Mouse (Mus musculus) CH12.LX (cell line): ENCODE measurements around the gene Smg9. TPM values are rescaled to one million over a fixed set of nuclear protein-coding genes. Genes with fewer than 3 reads are reported as not detected.
A peak's percentile ranks its signal among the peaks of the same experiment; 100 is the strongest.

ENCODE experiments used
- DNase-seq: peaks from one replicate; pipeline ENCODE4 v3.0.0-alpha.2; 2013; ENCODE audit errors: extremely low read depth
- H3K27ac ChIP-seq: 2 replicates; pipeline ENCODE4 v1.5.1; 2012; ENCODE audit warnings: low read depth, mild to moderate bottlenecking, control low read depth, moderate library complexity; ENCODE audit not compliant: insufficient read depth
- H3K27me3 ChIP-seq: replicated peaks from 2 replicates; pipeline ENCODE3; 2012; ENCODE audit warnings: inconsistent platforms
- H3K36me3 ChIP-seq, 2 experiments: replicated peaks in 1 of 2; 2 replicates each; pipeline versions ENCODE3 to v1.6.1; 2012; ENCODE audit warnings: inconsistent platforms in 1 of 2, low read length in 1 of 2, mild to moderate bottlenecking in 1 of 2, mixed read lengths in 1 of 2, moderate library complexity in 1 of 2; ENCODE audit not compliant: control insufficient read depth in 1 of 2, insufficient read depth in 1 of 2
- H3K4me1 ChIP-seq, 2 experiments: 2 replicates each; pipeline ENCODE4 v1.6.1; 2012; ENCODE audit warnings: inconsistent platforms in 1 of 2, moderate library complexity in 1 of 2; ENCODE audit not compliant: insufficient read depth in 2 of 2, control insufficient read depth in 1 of 2
- H3K4me2 ChIP-seq: 2 replicates; pipeline ENCODE4 v1.6.1; 2012; ENCODE audit warnings: low read depth, mild to moderate bottlenecking, control low read depth; ENCODE audit not compliant: poor library complexity, insufficient read depth, severe bottlenecking
- H3K4me3 ChIP-seq, 3 experiments: fragments of 150-350 bp in 1 of 3; sonication (generic) in 1 of 3; replicated peaks in 1 of 3; 2 replicates each; pipeline versions ENCODE3 to v1.5.1; 2011 to 2012; ENCODE audit warnings: low read depth in 2 of 3, low read length in 2 of 3, mild to moderate bottlenecking in 2 of 3, moderate library complexity in 2 of 3, control low read depth in 1 of 3, improper control_type of control experiment in 1 of 3, inconsistent platforms in 1 of 3, mixed read lengths in 1 of 3; ENCODE audit not compliant: poor library complexity in 1 of 3
- H3K79me2 ChIP-seq: replicated peaks from 2 replicates; pipeline ENCODE4 v1.6.1; 2012; ENCODE audit warnings: mild to moderate bottlenecking, moderate library complexity; ENCODE audit not compliant: control insufficient read depth, poor library complexity, insufficient read depth, severe bottlenecking; ENCODE audit errors: extremely low read depth
- H3K9ac ChIP-seq: 2 replicates; pipeline ENCODE4 v1.6.1; 2012; ENCODE audit warnings: low read depth, mild to moderate bottlenecking, control low read depth, moderate library complexity; ENCODE audit not compliant: insufficient read depth
- H3K9me3 ChIP-seq: replicated peaks from 2 replicates; pipeline ENCODE3; 2012; ENCODE audit warnings: low read length, inconsistent platforms, mixed read lengths
- BHLHE40 ChIP-seq: IDR thresholded peaks from 2 replicates; pipeline ENCODE4 v1.6.1; 2011; ENCODE audit warnings: mild to moderate bottlenecking, low read depth, low read length, improper control_type of control experiment
- CTCF ChIP-seq, 2 experiments: IDR thresholded peaks in 1 of 2; conservative IDR thresholded peaks in 1 of 2; 2 replicates each; pipeline ENCODE4 v1.5.1; 2011 to 2012; ENCODE audit warnings: low read depth in 2 of 2, low read length in 2 of 2, improper control_type of control experiment in 1 of 2, inconsistent platforms in 1 of 2, mild to moderate bottlenecking in 1 of 2, moderate library complexity in 1 of 2
- ELF1 ChIP-seq: IDR thresholded peaks from 2 replicates; pipeline ENCODE4 v1.6.1; 2014; ENCODE audit warnings: low read depth, mild to moderate bottlenecking, inconsistent platforms, low read length, improper control_type of control experiment
- GABPA ChIP-seq: IDR thresholded peaks from 2 replicates; pipeline ENCODE4 v1.6.1; 2012; ENCODE audit warnings: low read depth, low read length, improper control_type of control experiment, inconsistent platforms; ENCODE audit not compliant: insufficient replicate concordance
- HCFC1 ChIP-seq: IDR thresholded peaks from 2 replicates; pipeline ENCODE4 v1.6.1; 2012; ENCODE audit warnings: low read depth, mild to moderate bottlenecking, inconsistent platforms, low read length, improper control_type of control experiment
- IRF4 ChIP-seq: IDR thresholded peaks from 2 replicates; pipeline ENCODE4 v1.6.1; 2014; ENCODE audit warnings: low read depth, mild to moderate bottlenecking, inconsistent platforms, low read length, improper control_type of control experiment
- JUN ChIP-seq: IDR thresholded peaks from 2 replicates; pipeline ENCODE4 v1.6.1; 2011; ENCODE audit warnings: low read depth, mild to moderate bottlenecking, low read length, improper control_type of control experiment, moderate library complexity; ENCODE audit not compliant: insufficient read depth
- KAT2A ChIP-seq: IDR thresholded peaks from 2 replicates; pipeline ENCODE4 v1.6.1; 2012; ENCODE audit warnings: low read length, improper control_type of control experiment, inconsistent platforms; ENCODE audit not compliant: insufficient replicate concordance
- MAFK ChIP-seq: IDR thresholded peaks from 2 replicates; pipeline ENCODE4 v1.6.1; 2011; ENCODE audit warnings: low read length, improper control_type of control experiment; ENCODE audit not compliant: insufficient replicate concordance
- MEF2A ChIP-seq: IDR thresholded peaks from 2 replicates; pipeline ENCODE4 v1.6.1; 2014; ENCODE audit warnings: low read depth, mild to moderate bottlenecking, inconsistent platforms, low read length, improper control_type of control experiment, borderline replicate concordance
- NELFE ChIP-seq: IDR thresholded peaks from 2 replicates; pipeline ENCODE4 v1.6.1; 2011; ENCODE audit warnings: low read depth, low read length, improper control_type of control experiment
- POLR2A ChIP-seq: IDR thresholded peaks from 2 replicates; pipeline ENCODE4 v1.6.1; 2011; ENCODE audit warnings: low read depth, mild to moderate bottlenecking, improper control_type of control experiment, low read length
- POLR2AphosphoS2 ChIP-seq: IDR thresholded peaks from 2 replicates; pipeline ENCODE4 v1.6.1; 2011; ENCODE audit warnings: low read depth, low read length, improper control_type of control experiment
- RAD21 ChIP-seq: IDR thresholded peaks from 2 replicates; pipeline ENCODE4 v1.6.1; 2011; ENCODE audit warnings: low read depth, mild to moderate bottlenecking, low read length, improper control_type of control experiment, moderate library complexity
- SMC3 ChIP-seq: IDR thresholded peaks from 2 replicates; pipeline ENCODE4 v1.6.1; 2011; ENCODE audit warnings: low read depth, low read length, improper control_type of control experiment
- TCF12 ChIP-seq: IDR thresholded peaks from 2 replicates; pipeline ENCODE4 v1.6.1; 2014; ENCODE audit warnings: low read depth, mild to moderate bottlenecking, inconsistent platforms, low read length, improper control_type of control experiment
- USF2 ChIP-seq: conservative IDR thresholded peaks from 2 replicates; pipeline ENCODE4 v1.6.1; 2011; ENCODE audit warnings: low read depth, low read length, improper control_type of control experiment
- ZC3H11A ChIP-seq: IDR thresholded peaks from 2 replicates; pipeline ENCODE4 v1.6.1; 2012; ENCODE audit warnings: low read depth, mild to moderate bottlenecking, inconsistent platforms, low read length, improper control_type of control experiment
- ZKSCAN1 ChIP-seq: IDR thresholded peaks from 2 replicates; pipeline ENCODE4 v1.6.1; 2012; ENCODE audit warnings: low read depth, inconsistent platforms, low read length, improper control_type of control experiment, borderline replicate concordance
- ZMIZ1 ChIP-seq: IDR thresholded peaks from 2 replicates; pipeline ENCODE4 v1.6.1; 2012; ENCODE audit warnings: low read depth, mild to moderate bottlenecking, inconsistent platforms, low read length, improper control_type of control experiment
- dilution Hi-C: fragments of 300-500 bp; cut with MboI; formaldehyde crosslinking; loops from 2 replicates; pipeline ENCODE4 v1.14.3; 2020; ENCODE audit warnings: low sequenced_read_pairs; ENCODE audit not compliant: extremely low pct_unique_long_range_greater_than_20kb, extremely low pct_ligation_motif_present
- in situ Hi-C: fragments of 300-500 bp; cut with MboI; formaldehyde crosslinking; loops from 3 replicates; pipeline ENCODE4 v1.14.3; 2019; ENCODE audit warnings: low sequenced_read_pairs, low pct_ligation_motif_present, low pct_unique_long_range_greater_than_20kb, mixed read lengths
- polyA plus RNA-seq: library from polyadenylated mRNA; unstranded; fragments of >175 nt; gene quantifications from 2 replicates; pipeline ENCODE4 v1.2.1, GENCODE M21; 2012; ENCODE audit warnings: low read depth; ENCODE audit not compliant: insufficient read length
- total RNA-seq, 2 experiments: library from RNA; depleted of rRNA; stranded (reverse); fragments of 300-350 nt in 1 of 2; fragments of >200 nt in 1 of 2; gene quantifications; 2 replicates each; pipeline ENCODE4 v1.2.3; 2012 to 2014

Smg9 gene
- total and polyA plus RNA-seq, 3 experiments: 19.9 to 26.8 (median 20.5) TPM

GRCm38 (mm10) chr7:24467886-24468285 lies 68.5 kb downstream of the Smg9 start:
- Histone ChIP-seq H3K4me2 (no peak overlapping the region), H3K9me3 (peaks cover 20% of the 10 kb centered on the region), H3K9ac (no peak overlapping the region), H3K79me2 (no peaks in the 10 kb centered on the region), H3K4me3 (no peak overlapping the region), H3K27ac (no peak overlapping the region), H3K36me3 (no peaks in the 10 kb centered on the region), H3K4me1 (no peaks in the 10 kb centered on the region), H3K27me3 (peaks cover 35% of the 10 kb centered on the region)
- no peak for TF ChIP-seq ZC3H11A
- no peak for TF ChIP-seq POLR2A
- no peak for TF ChIP-seq CTCF (conservative IDR thresholded peaks at IDR 0.05 in 1 of 2, IDR thresholded peaks at IDR 0.05 in 1 of 2; ENCODE audit: low read depth in 2 of 2, low read length in 2 of 2)
- TF ChIP-seq ZKSCAN1: no peak
- no peak for DNase-seq
- dilution Hi-C loops (no loop called here), in situ Hi-C loops (no loop called here)

- no peak for DNase-seq
- Histone ChIP-seq H3K9ac (no peak overlapping the region), H3K4me1 (no peaks in the 10 kb centered on the region), H3K79me2 (no peaks in the 10 kb centered on the region), H3K27ac (no peak overlapping the region), H3K4me2 (no peak overlapping the region), H3K9me3 (peaks cover 22% of the 10 kb centered on the region), H3K27me3 (peaks cover 32% of the 10 kb centered on the region), H3K4me3 (no peak overlapping the region)
- in situ Hi-C loops (no loop called here), dilution Hi-C loops (no loop called here)
- peak; percentile 2; the same call in 1 of the 2 replicates for TF ChIP-seq RAD21
- TF ChIP-seq HCFC1: no peak
- peak; percentile 23 for TF ChIP-seq SMC3
- TF ChIP-seq MEF2A: no peak
- no peak for TF ChIP-seq MAFK
- TF ChIP-seq GABPA: no peak
- no peak for TF ChIP-seq ZMIZ1
- no peak for TF ChIP-seq KAT2A
- no peak for TF ChIP-seq ZKSCAN1
- no peak for TF ChIP-seq ELF1
- no peak for TF ChIP-seq IRF4
- TF ChIP-seq JUN: no peak
- TF ChIP-seq TCF12: no peak
- no peak for TF ChIP-seq POLR2AphosphoS2
- peak; percentile 57 to 64 for TF ChIP-seq CTCF (conservative IDR thresholded peaks at IDR 0.05 in 1 of 2, IDR thresholded peaks at IDR 0.05 in 1 of 2; ENCODE audit: low read depth in 2 of 2, low read length in 2 of 2)
- TF ChIP-seq BHLHE40: no peak
- TF ChIP-seq NELFE: no peak
- TF ChIP-seq USF2: no peak
- TF ChIP-seq, all 38 proteins: peak for 3
- no peaks in the 10 kb centered on the region for H3K36me3 ChIP-seq
These were observed 69.7 kb downstream of the Smg9 start for GRCm38 (mm10) chr7:24469126-24469525.
